Mouse (Mus musculus): ENCODE measurements around the gene Zdhhc19.

The Zdhhc19 gene

GRCm38 (mm10) chr16:32495965-32496364, at the start of gene Zdhhc19:
TSS of gene Zdhhc19 (plus strand) at chr16:32496265.
- in situ Hi-C loops (cut with MboI, MseI): no loop called here

- in situ Hi-C loops (cut with MboI, MseI): no loop called here
Measured at GRCm38 (mm10) chr16:32446563-32447138, 49.4 kb upstream of the Zdhhc19 start.

- in situ Hi-C loops (cut with MboI, MseI): no loop called here
Measured at GRCm38 (mm10) chr16:32449665-32450064, 46.4 kb upstream of the Zdhhc19 start.

GRCm38 (mm10) chr16:32450133-32450532, 45.9 kb upstream of the Zdhhc19 start:
- in situ Hi-C loops (cut with MboI, MseI): no loop called here

GRCm38 (mm10) chr16:32453102-32453501, 43.0 kb upstream of the Zdhhc19 start:
- in situ Hi-C loops (cut with MboI, MseI): no loop called here

GRCm38 (mm10) chr16:32454646-32455045, 41.4 kb upstream of the Zdhhc19 start:
- in situ Hi-C loops (cut with MboI, MseI): no loop called here

GRCm38 (mm10) chr16:32456086-32456485, 40.0 kb upstream of the Zdhhc19 start:
- in situ Hi-C loops (cut with MboI, MseI): no loop called here

GRCm38 (mm10) chr16:32456761-32457160, 39.3 kb upstream of the Zdhhc19 start:
- in situ Hi-C loops (cut with MboI, MseI): no loop called here

GRCm38 (mm10) chr16:32457589-32458386, 38.3 kb upstream of the Zdhhc19 start:
- in situ Hi-C loops (cut with MboI, MseI): no loop called here

GRCm38 (mm10) chr16:32460518-32460917, 35.5 kb upstream of the Zdhhc19 start:
- in situ Hi-C loops (cut with MboI, MseI): no loop called here

GRCm38 (mm10) chr16:32461713-32462112, 34.4 kb upstream of the Zdhhc19 start:
- in situ Hi-C loops (cut with MboI, MseI): no loop called here

- in situ Hi-C loops (cut with MboI, MseI): no loop called here
Measured at GRCm38 (mm10) chr16:32462950-32463349, 33.1 kb upstream of the Zdhhc19 start.

- in situ Hi-C loops (cut with MboI, MseI): no loop called here
Measured at GRCm38 (mm10) chr16:32463426-32463825, 32.6 kb upstream of the Zdhhc19 start.

GRCm38 (mm10) chr16:32464908-32465307, 31.2 kb upstream of the Zdhhc19 start:
- in situ Hi-C loops (cut with MboI, MseI): no loop called here

GRCm38 (mm10) chr16:32468488-32468887, 27.6 kb upstream of the Zdhhc19 start:
- in situ Hi-C loops (cut with MboI, MseI): no loop called here

- in situ Hi-C loops (cut with MboI, MseI): no loop called here
Measured at GRCm38 (mm10) chr16:32469404-32470105, 26.5 kb upstream of the Zdhhc19 start.

GRCm38 (mm10) chr16:32472276-32473015, 23.6 kb upstream of the Zdhhc19 start:
- in situ Hi-C loops (cut with MboI, MseI): no loop called here

- in situ Hi-C loops (cut with MboI, MseI): no loop called here
Measured at GRCm38 (mm10) chr16:32477315-32477714, 18.8 kb upstream of the Zdhhc19 start.

- in situ Hi-C loops (cut with MboI, MseI): no loop called here
Measured at GRCm38 (mm10) chr16:32479415-32479814, 16.6 kb upstream of the Zdhhc19 start.

- in situ Hi-C loops (cut with MboI, MseI): no loop called here
Measured at GRCm38 (mm10) chr16:32484431-32484871, 11.6 kb upstream of the Zdhhc19 start.

- in situ Hi-C loops (cut with MboI, MseI): no loop called here
Measured at GRCm38 (mm10) chr16:32485209-32485608, 10.9 kb upstream of the Zdhhc19 start.

- in situ Hi-C loops (cut with MboI, MseI): no loop called here
Measured at GRCm38 (mm10) chr16:32486046-32486445, 10.0 kb upstream of the Zdhhc19 start.
